9 mouse cellular contexts compared by ENCODE assay signal in the genomic region with DNA sequence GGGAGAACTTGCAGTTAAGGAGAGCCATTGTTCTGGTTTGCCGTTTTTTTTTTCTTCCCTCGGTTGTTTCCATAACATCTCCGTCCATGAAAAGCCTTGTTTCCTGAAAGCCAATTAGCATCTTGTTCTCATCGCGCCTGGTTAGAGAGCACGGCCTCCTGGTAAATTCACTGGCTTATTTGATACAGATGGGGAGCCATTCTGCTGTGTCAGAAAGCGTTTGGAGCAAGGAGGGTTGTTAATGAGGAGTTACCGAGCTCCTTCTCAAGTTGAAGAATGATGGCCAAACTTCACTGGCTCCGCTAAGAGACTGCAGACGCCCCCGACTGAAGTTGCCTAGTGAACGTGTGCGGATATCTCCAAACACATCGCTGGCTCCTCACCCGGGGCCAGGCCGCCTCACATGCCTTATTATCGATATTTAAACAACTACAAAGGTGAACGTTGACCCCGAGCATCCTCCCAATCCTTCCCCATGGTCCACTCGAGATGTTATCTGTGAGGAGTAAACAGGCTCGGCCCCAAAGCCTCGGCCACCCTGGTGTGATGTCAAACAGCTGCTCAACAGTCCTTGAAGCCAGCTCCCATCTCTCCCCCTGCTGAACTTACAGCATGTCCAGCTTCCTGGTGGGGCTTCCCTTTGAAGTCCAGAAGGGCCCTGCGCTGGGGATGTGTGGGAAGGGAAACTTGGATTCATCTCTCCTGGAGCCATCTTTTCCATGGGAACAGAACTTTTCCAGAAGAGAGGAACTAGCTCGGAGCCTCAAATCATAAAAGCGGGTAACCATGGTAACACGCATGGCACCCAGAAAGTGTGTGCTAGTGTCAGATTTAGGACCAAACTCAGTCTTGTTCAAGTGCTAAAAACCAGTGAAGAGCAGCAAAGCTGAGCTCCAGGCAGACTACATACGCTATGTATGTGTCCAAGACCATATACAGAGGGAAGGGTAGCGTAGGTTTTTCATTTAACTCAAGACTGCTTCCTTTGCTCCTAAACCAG.
DNase-seq lines count a peak whose midpoint lies in the region; ATAC-seq lines count a peak whose summit lies in the region.
"Had no signal": no experiment of that assay in that cellular context is flagged by ENCODE, and none has a peak within 500 bp of the region (broad histone marks: within the 10 kb centered on the region; RNA-seq: fewer than 3 reads in every experiment).

No protein-coding gene starts in this region.

- no peaks in the 10 kb centered on the region for H3K36me3 ChIP-seq in kidney, embryonic 16.5 days (ENCODE audit: insufficient read depth, low read length)
- no peaks in the 10 kb centered on the region for H3K36me3 ChIP-seq in intestine, embryonic 15.5 days
- no peaks in the 10 kb centered on the region for H3K36me3 ChIP-seq in forebrain, embryonic 12.5 days (replicated peaks)
- H3K36me3 ChIP-seq: heart, embryonic 13.5 days had no signal

- H3K4me2 ChIP-seq in kidney, embryonic 16.5 days (replicated peaks; ENCODE audit: low read depth, low read length): no peak overlapping the region; the same call in 1 of the 2 replicates
- no peak overlapping the region for H3K4me2 ChIP-seq in intestine, embryonic 15.5 days (replicated peaks)
- no peak overlapping the region for H3K4me2 ChIP-seq in forebrain, embryonic 12.5 days
- H3K4me2 ChIP-seq: heart, embryonic 13.5 days had no signal

- H3K9ac ChIP-seq in kidney, embryonic 16.5 days (replicated peaks; ENCODE audit: low read length): no peak overlapping the region
- H3K9ac ChIP-seq in intestine, embryonic 15.5 days: no peak overlapping the region
- H3K9ac ChIP-seq in forebrain, embryonic 12.5 days: no peak overlapping the region
- H3K9ac ChIP-seq: heart, embryonic 13.5 days had no signal

- H3K27ac ChIP-seq in kidney, embryonic 16.5 days (ENCODE audit: low read length): peak overlapping the region; percentile 45; the same call in 1 of the 2 replicates
- H3K27ac ChIP-seq in intestine, embryonic 15.5 days: no peak overlapping the region
- H3K27ac ChIP-seq in forebrain, embryonic 12.5 days: no peak overlapping the region
- H3K27ac ChIP-seq: heart, embryonic 13.5 days had no signal

- peaks cover 11% of the 10 kb centered on the region; the same call in 1 of the 2 replicates for H3K4me1 ChIP-seq in kidney, embryonic 16.5 days (ENCODE audit: insufficient read depth, low read length)
- 0 out of 2 replicates have a peak, but pooled peaks cover 6% of the 10 kb centered on the region for H3K4me1 ChIP-seq in intestine, embryonic 15.5 days (replicated peaks)
- H3K4me1 ChIP-seq in forebrain, embryonic 12.5 days: peaks cover 5% of the 10 kb centered on the region; the same call in 1 of the 2 replicates
- H3K4me1 ChIP-seq: heart, embryonic 13.5 days had no signal

- WGBS in kidney, embryonic 16.5 days: 20% methylated on average over 28 of the region's 28 CpGs
- WGBS in intestine, embryonic 15.5 days: 28% methylated on average over 28 of the region's 28 CpGs
- 60% methylated on average over 28 of the region's 28 CpGs for WGBS in forebrain, embryonic 12.5 days

- intact Hi-C loops in heart, postnatal 25 days (cut with DNase I): no loop called here

- H3K9me3 ChIP-seq in kidney, embryonic 16.5 days (ENCODE audit: low read length): 0 out of 2 replicates have a peak, but pooled peaks cover 1% of the 10 kb centered on the region
- H3K9me3 ChIP-seq in intestine, embryonic 15.5 days: no peaks in the 10 kb centered on the region
- no peaks in the 10 kb centered on the region for H3K9me3 ChIP-seq in forebrain, embryonic 12.5 days

- no peaks in the 10 kb centered on the region for H3K27me3 ChIP-seq in kidney, embryonic 16.5 days (ENCODE audit: insufficient read depth, low read length)
- H3K27me3 ChIP-seq in intestine, embryonic 15.5 days (replicated peaks): no peaks in the 10 kb centered on the region
- 0 out of 2 replicates have a peak, but pooled peaks cover 3% of the 10 kb centered on the region for H3K27me3 ChIP-seq in forebrain, embryonic 12.5 days

- ATAC-seq in kidney, embryonic 16.5 days (ENCODE audit: low FRiP score, low TSS enrichment): peak; percentile 88
- peak; percentile 62 for ATAC-seq in intestine, embryonic 15.5 days
- no peak for ATAC-seq in forebrain, embryonic 12.5 days (ENCODE audit: low FRiP score)

- no peak overlapping the region for H3K4me3 ChIP-seq in kidney, embryonic 16.5 days (ENCODE audit: low read length)
- no peak overlapping the region for H3K4me3 ChIP-seq in intestine, embryonic 15.5 days (replicated peaks)
- no peak overlapping the region for H3K4me3 ChIP-seq in forebrain, embryonic 12.5 days (replicated peaks)
- H3K4me3 ChIP-seq: heart, embryonic 13.5 days had no signal

- DNase-seq in kidney, adult 18-20 months: no peak
- DNase-seq in embryo, embryonic 10.5 days (ENCODE audit: low spot score): peak; percentile 48
- DNase-seq in lung, postnatal 4 days: peak; percentile 41 to 75
- no peak for DNase-seq in heart, postnatal 25 days (ENCODE audit: low spot score)
- no peak for DNase-seq in liver

Comparison
In these comparisons a context has a peak if more than half of its experiments do, and no peak if none do; other contexts are left out.
1. DNase-seq: peak in embryo, embryonic 10.5 days (single experiment) and lung, postnatal 4 days (2 of 2); none in kidney, adult 18-20 months (single experiment), heart, postnatal 25 days (single experiment) and liver (single experiment).